Mouse (Mus musculus): Measurements from ENCODE around the gene Gm13090. TPM values are rescaled to one million over a fixed set of nuclear protein-coding genes. Genes with fewer than 3 reads are reported as not detected.

Gm13090 gene
- polyA plus RNA-seq, 1 experiment from 2014 or later, result not detected

- Histone ChIP-seq H3K4me1 (peaks cover 59% of the 10 kb centered on the region), H3K27ac (replicated peaks) (peak overlapping the region; percentile 90), H3K9me3 (no peaks in the 10 kb centered on the region), H3K27me3 (replicated peaks) (peaks cover 21% of the 10 kb centered on the region; the same call in 1 of the 2 replicates), H3K4me2 (peak overlapping the region; percentile 83), H3K9ac (peak overlapping the region; percentile 92), H3K4me3 (peak overlapping the region; percentile 75), H3K36me3 (no peaks in the 10 kb centered on the region)
- 12% methylated on average over 9 of the region's 10 CpGs for WGBS
- ATAC-seq (ENCODE audit: extremely low read depth, insufficient number of reproducible peaks, low FRiP score, low TSS enrichment), result no peak
Measured at GRCm38 (mm10) chr4:151127636-151128548, 38.5 kb downstream of the Gm13090 start.

GRCm38 (mm10) chr4:151128641-151129541, 39.5 kb downstream of the Gm13090 start:
- peak overlapping the region; percentile 75 for H3K4me3 ChIP-seq
- peak overlapping the region; percentile 83 for H3K4me2 ChIP-seq
- no peaks in the 10 kb centered on the region for H3K36me3 ChIP-seq
- H3K4me1 ChIP-seq, result peaks cover 61% of the 10 kb centered on the region
- H3K27ac ChIP-seq (replicated peaks), result peak overlapping the region; percentile 90
- ATAC-seq (ENCODE audit: extremely low read depth, insufficient number of reproducible peaks, low FRiP score, low TSS enrichment), result peak; percentile 58; the same call in 1 of the 2 replicates
- WGBS, result under 1% methylated on average over 69 of the region's 69 CpGs
- H3K27me3 ChIP-seq (replicated peaks), result peaks cover 21% of the 10 kb centered on the region; the same call in 1 of the 2 replicates
- no peaks in the 10 kb centered on the region for H3K9me3 ChIP-seq
- peak overlapping the region; percentile 92 for H3K9ac ChIP-seq

GRCm38 (mm10) chr4:151129725-151130557, 40.6 kb downstream of the Gm13090 start:
- WGBS, result 63% methylated on average over 16 of the region's 16 CpGs
- peaks cover 56% of the 10 kb centered on the region for H3K4me1 ChIP-seq
- H3K36me3 ChIP-seq, result no peaks in the 10 kb centered on the region
- no peaks in the 10 kb centered on the region for H3K9me3 ChIP-seq
- no peak for ATAC-seq (ENCODE audit: extremely low read depth, insufficient number of reproducible peaks, low FRiP score, low TSS enrichment)
- peaks cover 21% of the 10 kb centered on the region; the same call in 1 of the 2 replicates for H3K27me3 ChIP-seq (replicated peaks)
- H3K4me3 ChIP-seq, result peak overlapping the region; percentile 75
- H3K4me2 ChIP-seq, result peak overlapping the region; percentile 83
- H3K9ac ChIP-seq, result peak overlapping the region; percentile 92
- no peak overlapping the region for H3K27ac ChIP-seq (replicated peaks)

- peaks cover 51% of the 10 kb centered on the region for H3K4me1 ChIP-seq
- no peak overlapping the region for H3K4me3 ChIP-seq
- peaks cover 21% of the 10 kb centered on the region; the same call in 1 of the 2 replicates for H3K27me3 ChIP-seq (replicated peaks)
- no peak overlapping the region for H3K4me2 ChIP-seq
- no peaks in the 10 kb centered on the region for H3K36me3 ChIP-seq
- no peaks in the 10 kb centered on the region for H3K9me3 ChIP-seq
- no peak overlapping the region for H3K27ac ChIP-seq (replicated peaks)
- no peak for ATAC-seq (ENCODE audit: extremely low read depth, insufficient number of reproducible peaks, low FRiP score, low TSS enrichment)
- no peak overlapping the region for H3K9ac ChIP-seq
- WGBS, result 51% methylated on average over 9 of the region's 9 CpGs
Measured at GRCm38 (mm10) chr4:151130756-151131490, 41.6 kb downstream of the Gm13090 start.

- H3K27ac ChIP-seq (replicated peaks), result no peak overlapping the region
- H3K4me3 ChIP-seq, result no peak overlapping the region
- H3K36me3 ChIP-seq, result no peaks in the 10 kb centered on the region
- H3K4me1 ChIP-seq, result peaks cover 46% of the 10 kb centered on the region
- peaks cover 21% of the 10 kb centered on the region; the same call in 1 of the 2 replicates for H3K27me3 ChIP-seq (replicated peaks)
- 55% methylated on average over 9 of the region's 9 CpGs for WGBS
- H3K4me2 ChIP-seq, result no peak overlapping the region
- no peak for ATAC-seq (ENCODE audit: extremely low read depth, insufficient number of reproducible peaks, low FRiP score, low TSS enrichment)
- H3K9ac ChIP-seq, result no peak overlapping the region
- no peaks in the 10 kb centered on the region for H3K9me3 ChIP-seq
Measured at GRCm38 (mm10) chr4:151132493-151132892, 43.1 kb downstream of the Gm13090 start.

GRCm38 (mm10) chr4:151133760-151134159, 44.4 kb downstream of the Gm13090 start:
- H3K4me1 ChIP-seq, result peaks cover 51% of the 10 kb centered on the region
- H3K4me3 ChIP-seq, result no peak overlapping the region
- 44% methylated on average over 4 of the region's 4 CpGs for WGBS
- H3K27me3 ChIP-seq (replicated peaks), result peaks cover 21% of the 10 kb centered on the region; the same call in 1 of the 2 replicates
- no peak for ATAC-seq (ENCODE audit: extremely low read depth, insufficient number of reproducible peaks, low FRiP score, low TSS enrichment)
- H3K27ac ChIP-seq (replicated peaks), result no peak overlapping the region
- H3K36me3 ChIP-seq, result no peaks in the 10 kb centered on the region
- no peak overlapping the region for H3K4me2 ChIP-seq
- H3K9me3 ChIP-seq, result no peaks in the 10 kb centered on the region
- no peak overlapping the region for H3K9ac ChIP-seq

GRCm38 (mm10) chr4:151135491-151135890, 46.1 kb downstream of the Gm13090 start:
- 68% methylated on average over 8 of the region's 8 CpGs for WGBS
- Histone ChIP-seq H3K4me3 (no peak overlapping the region), H3K9me3 (no peaks in the 10 kb centered on the region), H3K9ac (no peak overlapping the region), H3K36me3 (no peaks in the 10 kb centered on the region), H3K4me1 (peaks cover 57% of the 10 kb centered on the region), H3K27ac (replicated peaks) (no peak overlapping the region), H3K4me2 (no peak overlapping the region), H3K27me3 (replicated peaks) (peaks cover 16% of the 10 kb centered on the region)
- ATAC-seq (ENCODE audit: extremely low read depth, insufficient number of reproducible peaks, low FRiP score, low TSS enrichment), result no peak

- H3K27ac ChIP-seq (replicated peaks), result peak overlapping the region; percentile 67
- H3K9ac ChIP-seq, result peak overlapping the region; percentile 56
- H3K9me3 ChIP-seq, result no peaks in the 10 kb centered on the region
- ATAC-seq (ENCODE audit: extremely low read depth, insufficient number of reproducible peaks, low FRiP score, low TSS enrichment), result no peak
- peaks cover 56% of the 10 kb centered on the region for H3K4me1 ChIP-seq
- 45% methylated on average over 5 of the region's 5 CpGs for WGBS
- peaks cover 14% of the 10 kb centered on the region for H3K27me3 ChIP-seq (replicated peaks)
- H3K4me2 ChIP-seq, result peak overlapping the region; percentile 59; the same call in 1 of the 2 replicates
- no peaks in the 10 kb centered on the region for H3K36me3 ChIP-seq
- H3K4me3 ChIP-seq, result 0 out of 2 replicates have a peak overlapping the region, but pooled peaks have one; percentile 17
Measured at GRCm38 (mm10) chr4:151137701-151138100, 48.3 kb downstream of the Gm13090 start.

- 9% methylated on average over 10 of the region's 10 CpGs for WGBS
- H3K36me3 ChIP-seq, result no peaks in the 10 kb centered on the region
- no peak for ATAC-seq (ENCODE audit: extremely low read depth, insufficient number of reproducible peaks, low FRiP score, low TSS enrichment)
- peaks cover 56% of the 10 kb centered on the region for H3K4me1 ChIP-seq
- H3K4me3 ChIP-seq, result 0 out of 2 replicates have a peak overlapping the region, but pooled peaks have one; percentile 17
- peak overlapping the region; percentile 67 for H3K27ac ChIP-seq (replicated peaks)
- H3K9me3 ChIP-seq, result no peaks in the 10 kb centered on the region
- peaks cover 12% of the 10 kb centered on the region for H3K27me3 ChIP-seq (replicated peaks)
- H3K9ac ChIP-seq, result peak overlapping the region; percentile 56; the same call in 1 of the 2 replicates
- H3K4me2 ChIP-seq, result peak overlapping the region; percentile 59
Measured at GRCm38 (mm10) chr4:151138135-151138534, 48.8 kb downstream of the Gm13090 start.

GRCm38 (mm10) chr4:151138586-151138985, 49.2 kb downstream of the Gm13090 start:
- Histone ChIP-seq H3K27me3 (replicated peaks) (peaks cover 12% of the 10 kb centered on the region), H3K9ac (peak overlapping the region; percentile 15; the same call in 1 of the 2 replicates), H3K36me3 (no peaks in the 10 kb centered on the region), H3K27ac (replicated peaks) (peak overlapping the region; percentile 67), H3K4me1 (peaks cover 52% of the 10 kb centered on the region), H3K4me2 (peak overlapping the region; percentile 59; the same call in 1 of the 2 replicates), H3K4me3 (no peak overlapping the region), H3K9me3 (no peaks in the 10 kb centered on the region)
- 27% methylated on average over 2 of the region's 2 CpGs for WGBS
- no peak for ATAC-seq (ENCODE audit: extremely low read depth, insufficient number of reproducible peaks, low FRiP score, low TSS enrichment)
